Mouse (Mus musculus) heart, adult 2 months (tissue): ENCODE measurements around the gene Ell3.

Source experiments
- CTCF ChIP-seq: fragments of 200-600 bp; IDR thresholded peaks from 2 replicates; pipeline ENCODE4 v1.8.1; 2022; ENCODE audit warnings: antibody characterized with exemption, mild to moderate bottlenecking, moderate library complexity
- EP300 ChIP-seq: fragments of 200-500 bp; IDR thresholded peaks from 2 replicates; pipeline ENCODE4 v1.6.1; 2011; ENCODE audit warnings: low read depth, low read length, control low read depth; ENCODE audit not compliant: insufficient read depth
- POLR2A ChIP-seq: fragments of 200-500 bp; IDR thresholded peaks from 2 replicates; pipeline ENCODE4 v1.6.1; 2011; ENCODE audit warnings: mild to moderate bottlenecking, low read depth, low read length, control low read depth; ENCODE audit not compliant: insufficient read depth

- no peak for TF ChIP-seq POLR2A
- TF ChIP-seq EP300, result no peak
- TF ChIP-seq CTCF, result no peak
These were observed 29.0 kb downstream of the Ell3 start for GRCm38 (mm10) chr2:121415103-121415502.
